Mouse (Mus musculus): ENCODE data around the gene Osm.

The Osm gene

DNA sequence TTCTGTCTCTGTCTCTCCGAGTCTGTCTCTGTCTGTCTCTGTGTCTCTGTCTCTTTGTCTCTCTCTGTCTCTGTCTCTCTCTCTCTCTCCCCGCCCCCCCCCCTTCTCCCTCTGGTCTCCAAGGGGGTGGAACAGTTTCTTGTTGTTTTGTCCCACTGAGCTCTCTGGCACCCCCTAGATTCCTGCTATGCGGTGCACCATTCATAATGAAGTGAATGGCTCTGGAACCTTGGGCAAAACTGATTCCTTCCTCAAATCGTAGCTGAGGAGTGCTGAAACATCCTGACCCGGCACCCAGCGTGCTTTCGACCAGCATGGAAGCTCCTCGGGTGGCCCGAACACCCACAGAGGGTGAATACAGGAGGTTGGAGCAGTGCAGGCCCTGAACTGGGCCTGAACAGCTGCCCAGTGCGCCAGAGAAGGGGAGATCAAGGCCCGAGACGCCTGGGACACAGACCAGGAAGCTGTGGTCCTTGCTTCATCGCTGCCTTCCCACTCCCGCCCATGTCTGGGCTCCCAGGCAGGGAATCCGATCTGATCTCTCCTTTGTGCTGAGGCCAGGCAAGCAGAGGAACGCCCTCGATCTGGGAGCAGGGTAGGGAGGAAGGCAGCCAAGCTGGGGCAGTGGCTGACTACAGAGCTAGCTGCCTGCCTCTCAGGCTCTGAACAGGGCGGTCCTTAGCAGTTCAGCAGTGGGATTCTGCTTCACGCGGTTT lies 34.7 kb downstream of the Osm start:
- DNase-seq (ENCODE audit: low spot score) = no peak

DNA sequence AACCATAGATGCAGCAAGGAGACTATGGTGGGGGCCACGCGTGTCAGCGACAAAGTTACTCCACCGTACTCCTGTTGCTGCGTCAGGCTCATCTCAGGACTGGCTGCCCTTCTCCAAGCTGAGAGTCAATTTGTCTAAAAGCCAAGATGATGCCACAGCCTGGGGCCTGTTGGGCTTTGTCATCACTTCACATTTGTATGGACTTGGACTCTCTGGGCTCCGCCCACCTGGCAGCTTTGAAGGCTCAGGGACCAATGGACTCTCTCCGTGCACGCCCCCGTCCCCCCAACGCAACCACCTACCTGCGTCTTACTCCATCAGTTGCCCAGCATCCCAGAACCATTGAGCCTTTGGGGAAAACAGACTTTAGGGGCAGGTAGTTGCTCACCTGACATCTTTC lies 35.3 kb downstream of the Osm start:
- DNase-seq (ENCODE audit: low spot score) = no peak

DNA sequence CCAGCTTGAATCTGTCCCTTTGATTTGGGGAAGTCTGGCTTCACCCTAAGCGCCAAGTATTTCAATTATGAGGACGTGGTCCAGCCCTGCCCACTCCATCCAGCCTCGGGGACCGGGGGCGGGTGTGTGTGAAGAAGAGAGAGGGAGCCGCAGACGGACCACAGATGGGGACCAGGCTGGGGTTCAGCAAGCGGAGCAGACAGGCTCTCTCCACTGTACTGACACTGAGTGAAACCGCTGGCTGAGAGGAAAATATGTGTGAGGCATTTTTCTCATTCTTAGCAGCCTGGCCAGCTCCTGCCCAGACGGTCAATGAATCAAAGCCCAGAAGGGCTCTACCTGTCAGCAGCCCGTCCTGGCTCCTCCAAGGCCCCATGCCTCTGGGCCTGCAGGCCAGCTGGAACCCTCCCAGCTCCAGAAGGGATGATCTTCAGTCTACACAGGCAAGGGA lies 40.2 kb downstream of the Osm start:
- DNase-seq (ENCODE audit: low spot score) = no peak

DNA sequence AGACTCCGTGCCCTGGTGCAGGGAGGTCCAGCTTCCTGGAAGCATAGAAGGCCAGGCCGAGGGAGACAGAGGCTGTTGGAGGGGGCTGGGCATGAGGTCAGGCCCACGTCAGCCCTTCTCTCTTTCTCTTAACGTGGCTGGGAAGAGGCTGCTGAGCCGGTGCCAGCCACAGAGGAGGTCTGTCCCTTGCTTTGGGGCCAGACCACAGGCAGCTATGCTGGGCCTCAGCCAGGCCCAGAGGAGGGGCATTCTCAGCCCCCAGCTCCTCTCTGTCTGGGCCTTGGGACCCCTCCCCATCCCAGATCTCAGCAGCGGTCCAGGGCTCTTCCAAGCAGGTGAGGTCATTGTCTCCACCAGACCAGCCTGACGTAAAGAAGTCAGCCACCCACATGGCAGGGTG lies 43.7 kb downstream of the Osm start:
- no peak for DNase-seq (ENCODE audit: low spot score)

DNA sequence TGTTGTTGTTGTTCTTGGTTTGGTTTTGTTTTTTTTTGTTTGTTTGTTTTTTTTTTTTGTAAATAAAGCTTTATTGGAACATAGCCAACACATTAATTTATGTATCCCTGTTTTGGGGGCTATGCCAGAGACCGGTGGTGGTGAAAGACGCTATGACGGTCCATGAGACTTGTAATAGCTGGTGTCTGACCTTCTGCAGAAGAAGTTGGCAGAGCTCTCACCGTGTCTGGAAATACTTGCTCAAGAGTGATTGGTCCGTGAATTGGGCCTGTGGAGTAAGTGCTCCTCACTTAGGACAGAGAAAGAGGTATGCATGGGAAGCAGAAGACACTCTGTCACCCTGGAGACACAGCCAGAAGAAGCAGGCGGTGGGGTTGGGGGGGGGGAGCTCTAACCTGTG lies 45.6 kb downstream of the Osm start:
- no peak for DNase-seq (ENCODE audit: low spot score)

DNA sequence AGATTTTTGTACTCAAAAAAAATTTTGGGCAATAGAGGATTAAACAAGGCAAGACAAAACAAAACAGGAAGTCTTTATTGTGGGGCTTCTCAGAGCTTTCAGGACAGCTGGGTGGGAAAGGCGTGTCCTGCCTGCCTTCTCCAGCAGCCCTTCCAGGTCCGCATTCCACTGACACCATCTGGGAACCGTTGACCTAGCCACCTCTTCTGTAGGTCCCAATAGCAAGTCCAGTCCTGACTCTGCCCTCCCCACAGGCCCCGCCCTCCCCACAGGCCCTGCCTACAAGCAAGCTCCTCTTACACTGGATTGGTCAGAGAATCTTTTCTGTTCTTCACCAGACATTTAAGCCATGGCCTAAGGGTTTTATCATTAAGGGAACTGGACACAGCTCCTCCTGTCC lies 47.4 kb downstream of the Osm start:
- DNase-seq (ENCODE audit: low spot score) = no peak

DNA sequence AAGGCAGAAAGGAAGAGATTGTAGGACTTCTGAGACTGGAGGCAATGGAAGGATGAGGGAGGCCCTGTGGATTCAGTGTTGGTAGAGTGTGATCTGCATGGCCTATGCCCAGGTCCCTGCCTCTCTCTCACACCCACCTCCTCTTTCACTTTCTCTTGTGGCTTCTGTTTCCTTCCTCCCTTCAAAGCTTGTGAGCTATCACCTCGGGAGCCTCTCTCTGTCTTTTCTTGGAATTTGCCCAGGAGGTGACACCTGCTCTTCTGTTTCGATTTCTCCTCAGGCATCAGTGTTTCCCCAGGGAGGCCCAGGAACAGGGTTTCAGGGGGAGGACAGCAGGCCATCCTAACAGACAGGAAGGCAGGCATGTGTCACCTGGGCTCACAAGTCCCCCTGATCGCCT lies 53.1 kb downstream of the Osm start:
- DNase-seq (ENCODE audit: low spot score) = no peak

Data from spleen, adult 12 weeks (tissue).